Mouse (Mus musculus): Measurements from ENCODE around the gene Ppil4.

Gene Ppil4

DNA sequence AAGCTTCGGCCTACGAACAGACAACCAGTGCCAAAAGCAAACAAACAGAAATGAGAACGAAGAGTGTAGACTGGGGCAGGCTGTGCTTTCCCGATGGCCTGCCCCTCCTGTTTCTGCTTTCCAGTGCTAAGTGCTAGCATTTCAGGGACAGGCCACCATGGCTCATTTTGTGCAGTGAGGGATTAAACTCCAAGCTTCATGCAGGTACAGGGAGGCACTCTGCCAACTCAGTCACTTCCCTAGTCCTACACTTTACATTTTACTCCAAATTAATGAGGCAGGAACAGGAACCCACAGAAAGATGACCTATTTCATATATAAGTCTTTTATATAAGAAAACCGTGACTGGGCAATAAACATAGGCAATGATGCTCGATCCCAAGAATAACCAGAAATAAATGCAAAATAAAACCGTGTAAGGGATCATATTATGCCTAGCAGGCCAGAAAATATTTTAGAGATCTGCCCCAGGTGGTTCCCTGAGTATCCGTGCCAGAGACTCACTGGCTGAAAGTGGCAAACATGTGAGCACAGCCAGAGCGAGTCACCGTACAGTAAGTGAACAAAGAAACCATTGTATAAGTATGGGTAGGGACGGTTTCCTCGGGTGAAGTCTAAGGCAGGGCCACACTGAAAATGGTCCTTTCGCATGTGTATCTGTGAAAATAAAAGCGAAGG, 68.7 kb downstream of the Ppil4 start:
- DNase-seq (ENCODE audit: low spot score): no peak

DNA sequence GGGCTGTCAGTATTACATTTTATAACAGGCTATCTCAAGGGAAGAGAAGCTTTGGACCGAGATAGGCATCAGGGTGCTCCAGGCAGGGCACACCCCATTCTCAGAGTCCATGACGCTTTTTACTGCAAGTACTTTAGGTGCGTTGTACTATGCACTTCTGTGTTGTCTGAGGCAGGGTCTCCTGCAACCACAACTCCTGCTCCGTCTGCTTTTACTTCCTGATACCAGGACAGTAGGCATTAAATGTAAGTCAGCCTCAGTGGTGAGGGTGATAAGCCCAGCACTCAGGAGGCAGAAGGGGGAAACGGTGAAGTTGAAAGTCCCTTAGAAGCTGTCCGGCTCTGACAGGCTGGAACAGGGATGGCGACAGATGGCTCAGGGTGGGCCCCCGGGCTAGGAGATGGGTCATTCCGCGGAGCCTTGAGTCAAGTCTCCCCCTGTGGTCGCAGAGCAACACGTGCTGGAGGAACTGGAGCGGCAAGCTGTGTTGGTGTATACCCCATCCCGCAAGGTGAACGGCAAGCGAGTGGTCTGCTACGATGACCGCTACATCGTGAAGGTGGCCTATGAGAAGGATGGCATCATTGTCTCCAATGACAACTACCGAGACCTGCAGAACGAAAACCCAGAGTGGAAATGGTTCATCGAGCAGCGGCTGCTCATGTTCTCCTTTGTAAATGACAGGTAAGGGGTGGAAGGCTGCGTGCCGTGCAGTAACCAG, 69.4 kb downstream of the Ppil4 start:
- DNase-seq (ENCODE audit: low spot score): no peak

DNA sequence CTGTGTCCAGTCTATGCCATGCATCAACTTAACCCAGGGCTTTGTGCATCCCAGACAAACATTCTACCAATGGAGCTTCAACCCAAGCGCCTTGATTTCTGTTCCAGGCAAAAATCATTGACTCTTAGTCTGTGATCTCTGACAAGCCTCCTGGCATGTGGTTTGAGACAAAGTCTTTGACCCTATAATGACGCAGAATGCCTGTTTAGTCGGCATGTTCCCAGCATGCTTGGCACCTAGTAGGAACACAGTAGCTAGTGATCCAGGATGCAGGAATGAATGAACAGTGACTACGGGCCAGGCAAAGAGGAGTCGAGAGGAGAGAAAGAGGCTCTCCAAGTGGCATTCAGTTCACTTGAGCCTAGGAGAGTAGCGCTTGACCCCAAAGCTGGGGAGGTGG, 70.7 kb downstream of the Ppil4 start:
- DNase-seq (ENCODE audit: low spot score): no peak

DNA sequence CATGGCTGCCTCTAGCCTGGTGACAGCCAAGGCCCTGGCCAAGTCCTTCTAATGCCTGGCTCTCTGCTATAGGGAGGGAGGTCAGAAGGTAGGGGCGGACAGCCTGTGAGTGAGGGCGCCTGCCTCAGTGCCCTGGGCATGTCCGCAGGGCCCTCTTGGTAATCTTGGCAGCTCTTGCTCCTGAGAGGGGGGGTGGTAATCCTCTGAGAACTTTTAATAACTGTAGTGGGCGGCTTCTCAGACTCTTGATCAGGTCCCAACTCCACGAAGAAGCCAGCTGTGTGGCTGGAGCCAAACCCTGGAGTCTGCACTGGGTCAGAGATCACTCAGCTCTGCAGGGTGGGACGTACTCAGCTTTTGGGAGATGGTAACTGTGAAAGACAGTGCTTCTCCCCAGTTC, 71.5 kb downstream of the Ppil4 start:
- DNase-seq (ENCODE audit: low spot score): no peak

DNA sequence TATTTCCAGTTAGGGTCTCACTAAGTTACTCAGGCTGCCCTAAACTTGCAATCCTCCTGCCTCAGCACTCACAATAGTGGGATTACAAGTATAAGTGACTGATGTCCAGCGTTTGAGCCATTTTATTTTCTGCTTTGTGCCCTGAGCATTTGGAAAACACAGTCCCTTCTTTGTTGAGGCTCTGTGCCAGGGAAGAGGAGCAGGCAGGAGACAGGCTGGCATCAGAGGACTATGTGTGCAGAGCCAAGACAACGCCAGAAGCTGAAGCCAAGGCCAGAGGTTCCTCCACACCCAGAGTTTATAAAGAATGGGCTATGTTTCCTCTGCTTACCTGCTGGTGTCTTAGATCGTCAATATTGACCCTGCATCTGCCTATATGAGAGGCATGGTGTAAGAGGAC, 72.1 kb downstream of the Ppil4 start:
- no peak for DNase-seq (ENCODE audit: low spot score)

DNA sequence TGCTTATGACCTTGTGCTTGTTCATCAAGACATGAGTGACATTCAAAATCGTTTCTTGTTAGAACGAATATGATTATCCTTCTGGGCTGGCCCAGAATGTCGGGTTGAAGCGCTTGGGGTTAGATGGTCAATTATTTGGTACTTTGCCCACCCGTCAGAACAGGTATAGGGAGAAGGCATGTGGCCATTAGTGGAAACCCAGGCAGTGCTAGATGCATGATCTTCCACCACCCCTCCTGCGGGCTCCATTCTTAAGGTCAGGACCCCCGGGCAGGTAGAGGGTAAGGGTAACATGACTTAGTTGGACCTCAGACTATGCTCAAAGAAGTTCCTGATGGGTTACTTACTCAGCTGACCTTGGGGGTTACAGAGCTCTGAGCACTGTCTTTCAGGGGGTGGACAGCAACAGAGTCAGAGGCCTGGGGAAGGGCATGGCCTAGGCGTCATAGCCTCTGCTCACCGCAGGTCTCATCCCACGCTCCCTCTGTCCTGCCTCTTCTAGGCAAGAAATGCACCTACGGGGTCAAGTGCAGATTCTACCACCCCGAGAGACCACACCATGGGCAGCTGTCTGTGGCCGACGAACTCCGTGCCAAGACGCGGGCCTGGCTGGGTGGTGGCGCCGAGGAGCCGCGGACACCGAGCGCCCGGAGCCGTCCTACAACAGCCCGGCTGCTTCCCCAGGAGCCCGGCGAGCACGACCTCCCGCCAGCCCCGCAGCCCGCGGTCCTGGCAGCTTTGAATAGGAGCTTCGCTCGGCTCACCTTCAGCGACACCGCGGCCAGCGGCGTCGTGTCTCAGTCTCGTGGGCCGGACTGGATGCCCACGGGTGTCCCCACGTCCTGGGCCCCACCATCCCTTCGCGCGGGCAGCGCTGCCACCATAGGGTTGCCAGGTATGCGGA, 74.3 kb downstream of the Ppil4 start:
- DNase-seq (ENCODE audit: low spot score): no peak

DNA sequence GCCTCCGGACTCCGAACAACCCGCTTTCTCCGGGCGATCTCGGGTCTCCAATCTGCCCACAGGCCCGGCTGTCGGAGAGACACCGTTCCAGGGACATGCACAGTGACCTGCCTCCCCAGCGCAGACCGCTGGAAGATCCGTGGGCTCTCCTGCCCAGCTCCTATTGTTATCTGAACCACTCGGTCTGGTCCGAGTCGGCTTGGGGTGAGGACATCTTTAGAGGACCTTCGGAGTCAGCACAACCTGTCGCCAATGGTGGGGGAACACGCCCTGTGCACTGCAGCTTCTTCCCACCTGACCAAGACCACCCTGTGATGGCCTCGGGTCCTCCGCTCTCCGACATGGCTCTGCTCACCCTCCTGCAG, 75.0 kb downstream of the Ppil4 start:
- no peak for DNase-seq (ENCODE audit: low spot score)

DNA sequence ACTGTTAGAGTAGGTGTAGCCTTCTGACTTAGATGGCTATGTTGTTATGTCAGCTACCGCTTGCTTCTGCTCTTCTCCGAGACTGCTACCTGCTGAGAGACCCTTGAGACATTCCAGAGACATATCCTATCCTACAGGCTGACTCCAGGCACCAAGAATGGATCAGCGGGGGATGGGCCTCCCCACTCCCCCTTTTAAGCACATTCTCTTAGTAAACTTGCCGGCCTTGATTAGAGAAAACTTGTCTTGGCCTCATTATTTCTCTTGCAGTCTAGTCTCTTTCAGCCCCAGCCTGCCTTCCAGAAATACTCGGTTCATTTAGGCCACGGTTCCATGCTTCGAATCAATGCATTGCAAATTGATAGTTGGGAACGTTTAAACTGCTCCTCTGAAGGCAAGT, 77.1 kb downstream of the Ppil4 start:
- no peak for DNase-seq (ENCODE audit: low spot score)

DNA sequence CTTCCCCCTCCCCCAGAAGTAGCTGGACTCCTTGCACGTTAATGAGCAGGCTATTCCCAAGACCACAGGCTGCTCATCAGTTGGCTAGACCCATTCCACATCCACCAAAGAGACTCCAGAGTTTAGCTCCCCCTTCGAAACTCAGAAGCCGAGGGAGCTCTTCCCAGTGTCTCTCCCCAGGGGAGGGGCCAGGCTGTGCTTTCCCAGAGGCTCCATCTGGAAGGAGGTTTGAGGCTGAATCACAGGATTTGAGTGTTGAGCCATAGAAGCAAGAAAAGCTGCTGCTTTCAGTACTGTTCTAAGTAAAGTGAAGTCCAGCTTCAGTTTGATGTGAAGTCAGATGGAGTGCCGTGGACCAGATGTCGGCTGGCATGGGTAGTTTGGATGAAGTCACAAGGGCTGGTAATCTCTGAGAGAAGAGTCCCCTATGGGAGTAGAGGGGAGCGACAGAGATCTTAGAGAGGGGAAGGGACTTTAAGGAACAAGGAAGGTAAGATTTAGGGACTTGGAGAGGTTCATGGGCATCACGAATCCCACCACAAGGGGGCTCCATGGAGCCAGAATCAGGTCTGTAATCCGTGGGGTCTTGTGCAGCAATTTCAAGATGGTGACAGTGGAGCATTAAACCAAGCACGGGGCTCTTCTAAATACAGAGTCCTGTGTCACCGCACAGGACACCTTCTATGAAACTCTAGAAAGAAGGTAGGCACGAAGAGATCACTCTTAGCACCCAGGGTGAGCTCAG, 78.1 kb downstream of the Ppil4 start:
- no peak for DNase-seq (ENCODE audit: low spot score)

DNA sequence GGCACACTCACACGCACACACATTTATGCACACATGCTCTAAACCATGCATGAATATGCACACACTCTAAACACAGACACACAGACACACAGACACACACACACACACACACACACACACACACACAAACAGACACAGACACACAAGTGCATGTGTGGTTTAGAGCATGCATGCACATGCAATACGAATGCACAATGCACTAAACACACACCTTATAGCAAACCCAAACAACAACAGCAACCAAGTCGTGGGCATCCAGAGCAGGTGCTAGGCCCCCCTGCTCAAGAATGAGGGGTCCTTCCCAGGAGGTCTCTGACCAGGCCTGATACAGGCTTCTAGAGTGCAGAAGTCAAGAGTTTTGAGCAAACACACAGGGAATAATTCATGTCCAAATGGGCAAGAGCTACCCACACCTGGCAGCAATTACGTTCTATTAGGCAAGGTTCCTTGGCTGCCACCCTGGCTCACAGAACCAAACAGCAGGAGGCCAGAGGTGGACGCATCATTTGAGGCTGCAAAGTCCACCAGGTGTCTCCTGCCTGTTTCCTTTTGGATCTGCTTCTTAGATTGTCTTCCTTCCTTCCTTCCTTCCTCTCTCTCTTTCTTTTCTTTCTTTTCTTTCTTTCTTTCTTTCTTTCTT, 78.8 kb downstream of the Ppil4 start:
- no peak for DNase-seq (ENCODE audit: low spot score)
